ENCODE assay signal across 8 mouse cellular contexts in the genomic region with DNA sequence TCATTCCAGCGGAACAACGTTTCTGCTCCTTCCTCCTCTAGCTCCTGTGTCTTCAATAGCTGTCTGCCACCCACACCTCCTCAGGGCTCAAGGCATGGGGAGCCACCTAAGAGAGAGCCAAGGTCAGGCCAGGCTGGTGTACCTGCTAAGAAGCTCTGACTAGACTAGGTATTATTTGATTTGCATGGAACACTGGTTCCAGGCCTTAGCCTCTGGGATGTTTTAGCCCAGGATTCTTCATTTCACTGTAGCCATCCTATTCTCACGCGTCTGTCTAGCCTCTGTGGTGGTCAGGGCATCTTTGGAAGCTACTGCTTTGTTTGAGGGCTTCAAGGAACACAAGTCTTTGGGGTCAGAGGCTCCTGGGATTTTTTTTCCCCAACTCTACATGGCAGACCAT. TPM values are rescaled to one million over a fixed set of nuclear protein-coding genes. Genes with fewer than 3 reads are reported as not detected.
DNase-seq lines count a peak whose midpoint lies in the region; ATAC-seq and TF ChIP-seq lines count a peak whose summit lies in the region.
"Had no signal": no experiment of that assay in that cellular context is flagged by ENCODE, and none has a peak within 500 bp of the region (broad histone marks: within the 10 kb centered on the region; RNA-seq: fewer than 3 reads in every experiment).

No protein-coding gene starts in this region.

- H3K4me2 ChIP-seq in kidney, postnatal 0 days (ENCODE audit: low read length): 0 out of 2 replicates have a peak overlapping the region, but pooled peaks have one; percentile 85

- H3K27me3 ChIP-seq in kidney, postnatal 0 days (ENCODE audit: insufficient read depth, low read length): no peaks in the 10 kb centered on the region
- H3K27me3 ChIP-seq in limb, embryonic 10.5 days (ENCODE audit: low read depth, poor library complexity, severe bottlenecking): no peaks in the 10 kb centered on the region

- peaks cover 35% of the 10 kb centered on the region for H3K4me1 ChIP-seq in kidney, postnatal 0 days (replicated peaks; ENCODE audit: insufficient read depth, low read length)
- H3K4me1 ChIP-seq in embryonic fibroblast, embryonic 13.5 days (ENCODE audit: control insufficient read depth, insufficient read depth, low read length): peaks cover 9% of the 10 kb centered on the region; the same call in 1 of the 2 replicates
- H3K4me1 ChIP-seq in limb, embryonic 10.5 days: peaks cover 60% of the 10 kb centered on the region

- no peak overlapping the region for H3K9ac ChIP-seq in kidney, postnatal 0 days (ENCODE audit: low read depth, low read length)

- ATAC-seq in kidney, postnatal 0 days (replicated peaks; ENCODE audit: low FRiP score, low read depth): no peak

- no peak for TF ChIP-seq CTCF in kidney, postnatal 0 days (IDR thresholded peaks at IDR 0.05; ENCODE audit: low read depth)
- TF ChIP-seq CTCF in embryonic fibroblast, embryonic 13.5 days (IDR thresholded peaks at IDR 0.05; ENCODE audit: borderline replicate concordance, insufficient read depth, low read length): no peak

- DNase-seq in kidney, postnatal 0 days (ENCODE audit: low spot score): no peak
- DNase-seq in kidney, adult 11 months: no peak
- DNase-seq in NIH3T3 (ENCODE audit: low read depth): peak; percentile 20
- no peak for DNase-seq in limb, embryonic 10.5 days (ENCODE audit: low spot score)
- DNase-seq in gastrocnemius, adult 18-20 months (ENCODE audit: low spot score): no peak
- no peak for DNase-seq in ovary, adult 18-20 months (ENCODE audit: low spot score)

- peak overlapping the region; percentile 70 for H3K27ac ChIP-seq in kidney, postnatal 0 days
- peak overlapping the region; percentile 92 for H3K27ac ChIP-seq in embryonic fibroblast, embryonic 13.5 days (ENCODE audit: insufficient read depth, low read length)
- H3K27ac ChIP-seq in limb, embryonic 10.5 days: no peak overlapping the region

- 58% methylated on average over 4 of the region's 4 CpGs for WGBS in kidney, postnatal 0 days
- 84% methylated on average over 4 of the region's 4 CpGs for WGBS in limb, embryonic 10.5 days

- H3K9me3 ChIP-seq in kidney, postnatal 0 days (replicated peaks; ENCODE audit: low read length): no peaks in the 10 kb centered on the region
- H3K9me3 ChIP-seq in limb, embryonic 10.5 days (replicated peaks): no peaks in the 10 kb centered on the region

- H3K36me3 ChIP-seq in kidney, postnatal 0 days (ENCODE audit: insufficient read depth, low read length): peaks cover 24% of the 10 kb centered on the region
- peaks cover 77% of the 10 kb centered on the region for H3K36me3 ChIP-seq in limb, embryonic 10.5 days

- no peak overlapping the region for H3K4me3 ChIP-seq in kidney, postnatal 0 days (replicated peaks; ENCODE audit: low read depth, low read length)
- H3K4me3 ChIP-seq in embryonic fibroblast, embryonic 13.5 days (ENCODE audit: insufficient read depth, low read length): no peak overlapping the region
- peak overlapping the region; percentile 98; the same call in 1 of the 2 replicates for H3K4me3 ChIP-seq in limb, embryonic 10.5 days

- no peak for TF ChIP-seq POLR2A in embryonic fibroblast, embryonic 13.5 days (IDR thresholded peaks at IDR 0.05; ENCODE audit: low read depth, low read length)

RNA-seq across cellular contexts. Expression of a gene that starts 5.2 kb away (rescaled TPM):
- polyA plus RNA-seq in kidney, postnatal 0 days (2015; fragmentation: Nextera tagmentation; extraction: Ambion mirVana): 34.6 and 40.9 TPM in 2 replicates
- polyA plus RNA-seq in embryonic fibroblast, embryonic 13.5 days (2011; ENCODE audit: insufficient read length, low read depth, missing spikeins): 39.4 and 44.3 TPM in 2 replicates
- 70.1 and 75.3 TPM in 2 replicates for polyA plus RNA-seq in limb, embryonic 10.5 days (2016; fragmentation: Nextera tagmentation; extraction: Ambion mirVana)
- total RNA-seq in gastrocnemius, adult 18-20 months (2021): 1 to 10 TPM in 1 of 2 experiments, under 1 TPM in 1; 0.91 to 1.6 TPM

RNA-seq across cellular contexts. Expression of a gene that starts 17.7 kb away (rescaled TPM):
- 41.6 and 46.4 TPM in 2 replicates for polyA plus RNA-seq in kidney, postnatal 0 days (2015; fragmentation: Nextera tagmentation; extraction: Ambion mirVana)
- 21.4 and 33.1 TPM in 2 replicates for polyA plus RNA-seq in embryonic fibroblast, embryonic 13.5 days (2011; ENCODE audit: insufficient read length, low read depth, missing spikeins)
- 57.5 and 63.0 TPM in 2 replicates for polyA plus RNA-seq in limb, embryonic 10.5 days (2016; fragmentation: Nextera tagmentation; extraction: Ambion mirVana)
- total RNA-seq in gastrocnemius, adult 18-20 months (2021): 1 to 10 TPM; 2.5 to 3.0 TPM

RNA-seq across cellular contexts. Expression of a gene that starts 33.7 kb away (rescaled TPM):
- polyA plus RNA-seq in kidney, postnatal 0 days (2015; fragmentation: Nextera tagmentation; extraction: Ambion mirVana): 6.4 TPM in 2 replicates
- polyA plus RNA-seq in embryonic fibroblast, embryonic 13.5 days (2011; ENCODE audit: insufficient read length, low read depth, missing spikeins): 3.6 and 4.8 TPM in 2 replicates
- 11.1 and 13.5 TPM in 2 replicates for polyA plus RNA-seq in limb, embryonic 10.5 days (2016; fragmentation: Nextera tagmentation; extraction: Ambion mirVana)
- total RNA-seq in gastrocnemius, adult 18-20 months (2021): 1 to 10 TPM; 2.6 to 3.9 TPM

RNA-seq across cellular contexts. Expression of a gene that starts 45.7 kb away (rescaled TPM):
- 370 and 387 TPM in 2 replicates for polyA plus RNA-seq in kidney, postnatal 0 days (2015; fragmentation: Nextera tagmentation; extraction: Ambion mirVana)
- 147 and 178 TPM in 2 replicates for polyA plus RNA-seq in embryonic fibroblast, embryonic 13.5 days (2011; ENCODE audit: insufficient read length, low read depth, missing spikeins)
- polyA plus RNA-seq in limb, embryonic 10.5 days (2016; fragmentation: Nextera tagmentation; extraction: Ambion mirVana): 508 and 553 TPM in 2 replicates
- 100 to 1,000 TPM; 162 to 169 TPM for total RNA-seq in gastrocnemius, adult 18-20 months (2021)

RNA-seq across cellular contexts. Expression of a gene that starts 49.1 kb away (rescaled TPM):
- polyA plus RNA-seq in kidney, postnatal 0 days (2015; fragmentation: Nextera tagmentation; extraction: Ambion mirVana): 0.13 TPM in 1 of 2 replicates, not detected in the other
- not detected in 2 replicates for polyA plus RNA-seq in embryonic fibroblast, embryonic 13.5 days (2011; ENCODE audit: insufficient read length, low read depth, missing spikeins)
- 0.13 and 0.14 TPM in 2 replicates for polyA plus RNA-seq in limb, embryonic 10.5 days (2016; fragmentation: Nextera tagmentation; extraction: Ambion mirVana)
- not detected for total RNA-seq in gastrocnemius, adult 18-20 months (2021)
- total RNA-seq: liver, adult 2 months had no signal
- polyA plus RNA-seq: liver, adult 2 months had no signal
